Mouse (Mus musculus) brown adipose tissue, adult 24 weeks (tissue): ENCODE measurements around the gene Dlx4. TPM values are rescaled to one million over a fixed set of nuclear protein-coding genes. Genes with fewer than 3 reads are reported as not detected.

Experiments
- H3K27ac ChIP-seq: fragments of 200-500 bp; replicated peaks from 2 replicates; pipeline ENCODE4 v1.5.1; 2012; ENCODE audit warnings: low read depth, mild to moderate bottlenecking, low read length
- H3K4me1 ChIP-seq: fragments of 200-500 bp; 2 replicates; pipeline ENCODE4 v1.6.1; 2012; ENCODE audit warnings: low read length, mixed read lengths; ENCODE audit not compliant: control insufficient read depth, insufficient read depth, insufficient read length
- H3K4me3 ChIP-seq: fragments of 200-500 bp; 2 replicates; pipeline ENCODE4 v1.5.1; 2012; ENCODE audit warnings: low read depth, mild to moderate bottlenecking, low read length, moderate library complexity; ENCODE audit not compliant: insufficient read depth
- polyA plus RNA-seq: library from polyadenylated mRNA; stranded (reverse); fragments of >200 nt; gene quantifications from 2 replicates; pipeline ENCODE4 v1.2.4, GENCODE M21; 2012; ENCODE audit not compliant: missing spikeins, insufficient read depth, insufficient read length

Gene Dlx4
- polyA plus RNA-seq, 1 experiment = not detected

- peaks cover 5% of the 10 kb centered on the region for H3K4me1 ChIP-seq
- H3K4me3 ChIP-seq = 0 out of 2 replicates have a peak overlapping the region, but pooled peaks have one; percentile 3
- no peak overlapping the region for H3K27ac ChIP-seq
Measured at GRCm38 (mm10) chr11:95150269-95151049, 4.4 kb upstream of the Dlx4 start.

- no peak overlapping the region for H3K27ac ChIP-seq
- peaks cover 9% of the 10 kb centered on the region for H3K4me1 ChIP-seq
- H3K4me3 ChIP-seq = no peak overlapping the region
Measured at GRCm38 (mm10) chr11:95149462-95150268, 3.6 kb upstream of the Dlx4 start.

GRCm38 (mm10) chr11:95148754-95149153, 2.7 kb upstream of the Dlx4 start:
- Histone ChIP-seq H3K27ac (no peak overlapping the region), H3K4me3 (no peak overlapping the region), H3K4me1 (peaks cover 9% of the 10 kb centered on the region)

- Histone ChIP-seq H3K4me1 (peaks cover 13% of the 10 kb centered on the region), H3K27ac (no peak overlapping the region), H3K4me3 (peak overlapping the region; percentile 45)
Measured at GRCm38 (mm10) chr11:95144946-95145483, 1.0 kb downstream of the Dlx4 start.

- Histone ChIP-seq H3K27ac (no peak overlapping the region), H3K4me1 (peaks cover 13% of the 10 kb centered on the region), H3K4me3 (peak overlapping the region; percentile 45; the same call in 1 of the 2 replicates)
Measured at GRCm38 (mm10) chr11:95144091-95144945, 1.7 kb downstream of the Dlx4 start.

- peaks cover 13% of the 10 kb centered on the region for H3K4me1 ChIP-seq
- no peak overlapping the region for H3K4me3 ChIP-seq
- no peak overlapping the region for H3K27ac ChIP-seq
Measured at GRCm38 (mm10) chr11:95143663-95144062, 2.4 kb downstream of the Dlx4 start.

GRCm38 (mm10) chr11:95142980-95143575, 3.0 kb downstream of the Dlx4 start:
- Histone ChIP-seq H3K27ac (no peak overlapping the region), H3K4me3 (peak overlapping the region; percentile 19; the same call in 1 of the 2 replicates), H3K4me1 (peaks cover 13% of the 10 kb centered on the region)

- Histone ChIP-seq H3K4me3 (no peak overlapping the region), H3K27ac (no peak overlapping the region), H3K4me1 (peaks cover 13% of the 10 kb centered on the region)
Measured at GRCm38 (mm10) chr11:95142258-95142657, 3.8 kb downstream of the Dlx4 start.

- Histone ChIP-seq H3K27ac (no peak overlapping the region), H3K4me1 (peaks cover 4% of the 10 kb centered on the region; the same call in 1 of the 2 replicates), H3K4me3 (no peak overlapping the region)
Measured at GRCm38 (mm10) chr11:95139871-95140270, 6.2 kb downstream of the Dlx4 start.

GRCm38 (mm10) chr11:95137281-95137680, 8.8 kb downstream of the Dlx4 start:
- Histone ChIP-seq H3K4me3 (no peak overlapping the region), H3K27ac (no peak overlapping the region), H3K4me1 (no peaks in the 10 kb centered on the region)

GRCm38 (mm10) chr11:95133321-95133720, 12.7 kb downstream of the Dlx4 start:
- Histone ChIP-seq H3K27ac (no peak overlapping the region), H3K4me1 (no peaks in the 10 kb centered on the region), H3K4me3 (no peak overlapping the region)

GRCm38 (mm10) chr11:95130668-95131252, 15.3 kb downstream of the Dlx4 start:
- no peak overlapping the region for H3K4me3 ChIP-seq
- no peak overlapping the region for H3K27ac ChIP-seq
- H3K4me1 ChIP-seq = no peaks in the 10 kb centered on the region

- Histone ChIP-seq H3K27ac (no peak overlapping the region), H3K4me3 (no peak overlapping the region), H3K4me1 (no peaks in the 10 kb centered on the region)
Measured at GRCm38 (mm10) chr11:95128359-95128758, 17.7 kb downstream of the Dlx4 start.
